Mouse (Mus musculus): ENCODE data around the gene Fnbp1.

The Fnbp1 gene

DNA sequence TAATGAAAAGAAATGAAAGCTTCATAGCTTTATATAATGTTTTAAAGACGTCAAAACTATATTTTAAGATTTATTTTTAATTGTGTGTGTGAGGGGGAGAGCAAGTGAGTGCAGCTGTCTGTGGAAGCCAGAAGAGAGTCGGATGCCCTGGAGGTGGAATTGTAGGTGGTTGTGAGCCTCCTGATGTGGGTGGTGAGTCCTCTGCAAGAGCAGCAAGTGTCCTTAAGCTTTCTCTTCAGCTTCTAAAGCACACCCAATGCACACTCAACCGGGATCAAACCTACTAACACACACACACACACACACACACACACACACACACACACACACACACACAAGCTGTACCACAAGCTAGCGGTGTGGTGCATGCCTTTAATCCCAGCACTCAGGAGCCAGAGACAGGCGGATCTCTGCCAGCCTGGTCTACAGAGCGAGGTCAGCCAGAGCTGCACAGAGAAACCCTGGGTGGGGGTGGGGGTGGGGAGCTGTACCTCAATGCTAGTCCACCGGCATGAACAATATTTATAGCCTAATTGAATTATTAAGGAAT is 74.0 kb downstream of the Fnbp1 start:
- no peak for DNase-seq (ENCODE audit: low spot score in 2 of 2)

DNA sequence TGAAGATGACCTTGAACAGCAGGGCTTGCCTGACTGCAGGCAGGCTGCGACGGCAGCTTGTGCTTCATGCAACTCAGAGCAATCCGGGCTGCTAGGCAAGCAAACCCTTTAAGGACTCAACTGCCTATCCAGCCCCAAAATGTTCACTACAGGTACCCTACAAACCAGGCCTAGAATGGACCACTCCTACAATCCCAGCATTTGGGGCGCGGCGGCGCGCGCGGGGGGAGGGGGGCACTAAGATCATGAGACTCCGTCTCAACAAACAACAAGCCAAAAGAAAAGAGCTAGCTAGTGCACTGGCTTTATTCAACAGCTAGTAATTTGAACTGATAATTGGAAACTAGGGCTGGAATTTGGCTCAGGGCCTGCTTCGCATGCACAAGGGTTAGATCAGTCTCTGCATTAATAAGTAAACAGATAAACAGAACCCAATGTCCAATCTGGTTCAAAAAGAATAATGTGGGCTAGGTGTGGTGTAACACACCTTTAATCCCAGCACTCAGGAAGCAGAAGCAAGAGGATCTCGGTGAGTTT is 74.7 kb downstream of the Fnbp1 start:
- no peak for DNase-seq (ENCODE audit: low spot score in 2 of 2)

DNA sequence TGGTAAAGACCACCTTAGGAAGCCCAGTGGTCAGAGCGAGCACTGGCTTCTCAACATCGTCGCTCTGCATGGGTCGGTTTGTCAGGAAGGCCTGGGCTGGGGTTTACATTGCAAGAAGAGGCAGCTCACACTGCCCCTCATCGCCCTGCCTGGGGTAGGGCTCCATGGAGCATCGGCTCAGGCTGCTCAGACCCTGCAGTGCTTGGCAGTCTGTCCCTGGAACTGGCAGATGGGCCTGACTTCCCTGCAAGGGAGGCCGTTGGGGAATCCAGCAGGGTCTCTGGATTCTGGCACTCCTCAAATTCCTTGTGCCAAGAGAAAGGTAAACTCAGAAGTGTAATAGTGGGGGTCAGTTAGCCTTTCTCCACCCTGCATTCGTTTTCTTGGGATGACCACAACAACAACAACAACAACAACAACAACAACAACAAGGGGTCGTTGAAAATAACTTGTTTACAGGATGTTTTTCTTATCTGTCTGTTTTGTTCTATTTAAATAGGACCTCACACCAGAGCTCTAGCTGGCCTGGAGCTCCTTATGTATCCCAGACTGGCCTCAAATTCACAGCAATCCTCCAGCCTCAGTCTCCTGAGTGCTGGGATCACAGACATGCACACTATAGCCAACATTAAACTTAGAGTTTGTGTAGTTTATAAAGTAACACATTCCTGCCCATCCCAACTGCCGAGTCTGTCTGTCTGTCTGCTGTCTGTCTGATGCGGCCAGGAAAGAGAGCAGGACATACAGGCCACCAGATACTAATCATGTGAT is 75.6 kb downstream of the Fnbp1 start:
- DNase-seq (ENCODE audit: low spot score in 2 of 2) = no peak

DNA sequence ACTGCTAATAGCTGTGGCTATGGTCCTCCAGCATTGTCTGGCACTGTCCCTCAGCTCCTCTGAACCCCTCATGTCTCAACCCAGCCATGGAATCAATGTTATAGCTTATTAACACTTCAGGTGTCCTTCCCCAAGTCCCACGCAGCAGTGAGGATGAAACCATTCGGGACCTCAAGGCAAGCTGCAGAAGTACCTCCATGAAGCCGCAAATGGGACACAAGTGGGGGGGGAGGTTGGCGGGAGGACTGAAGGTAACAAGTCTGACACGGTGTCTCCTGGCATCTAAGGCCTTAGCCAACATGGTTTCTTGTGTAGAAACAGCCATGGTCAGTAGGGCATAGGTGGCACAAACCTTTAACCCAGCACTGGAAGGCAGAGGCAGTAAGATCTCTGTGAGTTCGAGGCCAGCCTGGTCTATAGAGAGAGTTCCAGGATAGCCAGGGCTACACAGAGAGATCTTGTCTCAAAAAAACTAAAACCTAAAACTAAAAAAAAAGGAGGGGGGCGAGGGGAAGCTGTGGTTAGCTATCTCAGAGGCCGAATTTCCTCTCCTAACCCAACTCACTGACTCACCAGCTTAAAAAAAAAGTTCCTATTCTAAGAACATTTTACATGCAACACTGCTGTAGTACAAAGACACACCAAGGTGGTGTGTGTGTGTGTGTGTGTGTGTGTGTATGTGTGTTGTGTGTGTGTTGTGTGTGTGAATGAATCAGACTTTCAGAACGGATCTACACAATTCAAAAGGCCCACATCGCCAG is 79.8 kb downstream of the Fnbp1 start:
- no peak for DNase-seq (ENCODE audit: low spot score in 2 of 2)

DNA sequence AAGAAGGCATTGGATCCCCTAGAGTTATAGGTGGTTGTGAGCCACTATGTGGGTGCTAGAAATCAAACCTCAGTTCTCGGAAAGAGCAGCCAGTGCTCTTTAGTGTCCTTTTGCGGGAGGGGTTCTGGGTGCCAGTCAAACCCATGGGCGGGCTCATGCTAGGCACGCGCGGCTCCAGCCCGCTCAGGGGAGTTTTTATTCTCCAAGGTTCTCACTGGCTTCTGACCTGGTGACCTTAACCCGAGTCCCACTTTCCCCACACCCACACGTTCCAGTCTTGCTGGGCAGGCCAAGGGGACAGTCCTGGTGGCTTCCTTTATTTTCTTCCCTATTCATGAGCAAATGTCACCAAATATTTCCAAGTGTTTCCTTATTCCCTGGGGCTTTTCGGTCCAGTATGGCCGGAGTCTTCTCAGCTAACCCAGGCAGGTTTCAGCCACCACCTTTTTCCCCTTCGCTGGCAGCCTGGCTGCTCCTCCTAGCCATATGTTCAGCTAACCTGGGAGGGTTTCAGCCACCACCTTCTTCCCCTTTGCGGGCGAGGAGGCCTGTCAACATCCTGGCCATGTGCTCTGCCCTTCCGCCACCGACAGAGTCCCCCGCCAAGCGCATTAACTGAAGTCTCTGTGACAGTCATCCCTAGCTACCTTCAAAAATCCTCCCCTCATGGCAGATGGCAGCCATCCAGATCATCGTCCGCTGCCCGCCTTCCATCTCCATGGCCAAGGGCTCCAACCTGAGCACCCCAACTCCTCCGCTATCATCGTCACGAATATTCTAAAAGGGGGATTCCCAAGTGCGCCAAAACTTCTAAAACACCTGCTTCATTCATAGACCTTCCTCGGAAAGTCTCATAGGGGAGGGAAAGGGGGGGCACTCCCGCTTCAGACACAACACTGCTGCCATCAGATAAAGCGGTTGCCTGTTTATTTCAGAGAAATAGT is 80.7 kb downstream of the Fnbp1 start:
- no peak for DNase-seq (ENCODE audit: low spot score in 2 of 2)

DNA sequence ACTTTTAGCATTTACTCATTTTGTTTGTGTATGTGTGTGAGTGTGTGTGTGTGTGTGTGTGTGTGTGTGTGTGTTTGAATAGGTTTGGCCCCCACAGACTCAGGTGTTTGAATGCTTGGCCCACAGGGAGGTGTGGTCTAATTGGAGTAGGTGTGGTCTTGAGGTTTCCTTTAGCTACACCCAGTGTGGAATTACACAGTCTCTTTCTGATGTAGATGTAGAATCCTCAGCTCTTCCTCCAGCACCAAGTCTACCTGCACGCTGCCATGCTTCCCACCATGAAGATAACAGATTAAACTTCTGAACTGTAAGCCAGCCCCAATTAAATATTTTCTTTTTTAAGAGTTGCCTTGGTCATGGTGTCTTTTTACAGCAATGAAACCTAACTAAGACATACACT is 81.5 kb downstream of the Fnbp1 start:
- DNase-seq (ENCODE audit: low spot score in 2 of 2) = no peak

DNA sequence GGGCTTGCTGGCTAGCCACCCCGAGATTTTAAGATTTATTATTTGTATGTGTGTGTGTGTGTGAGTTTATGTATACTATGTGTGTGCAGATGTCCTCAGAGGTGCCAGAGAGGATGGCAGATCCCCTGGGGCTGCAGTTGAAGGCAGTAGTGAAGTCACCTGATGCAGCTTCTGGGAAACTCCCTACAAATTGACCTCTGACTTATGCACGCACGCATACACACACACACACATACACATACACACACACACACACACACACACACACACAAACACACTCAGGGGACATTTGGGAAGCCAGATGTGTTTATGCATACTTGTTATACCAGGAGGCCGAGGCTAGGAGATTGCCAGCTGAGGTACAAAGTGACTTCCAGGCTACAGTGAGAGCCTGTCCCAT is 83.4 kb downstream of the Fnbp1 start:
- DNase-seq (ENCODE audit: low spot score in 2 of 2) = no peak

DNA sequence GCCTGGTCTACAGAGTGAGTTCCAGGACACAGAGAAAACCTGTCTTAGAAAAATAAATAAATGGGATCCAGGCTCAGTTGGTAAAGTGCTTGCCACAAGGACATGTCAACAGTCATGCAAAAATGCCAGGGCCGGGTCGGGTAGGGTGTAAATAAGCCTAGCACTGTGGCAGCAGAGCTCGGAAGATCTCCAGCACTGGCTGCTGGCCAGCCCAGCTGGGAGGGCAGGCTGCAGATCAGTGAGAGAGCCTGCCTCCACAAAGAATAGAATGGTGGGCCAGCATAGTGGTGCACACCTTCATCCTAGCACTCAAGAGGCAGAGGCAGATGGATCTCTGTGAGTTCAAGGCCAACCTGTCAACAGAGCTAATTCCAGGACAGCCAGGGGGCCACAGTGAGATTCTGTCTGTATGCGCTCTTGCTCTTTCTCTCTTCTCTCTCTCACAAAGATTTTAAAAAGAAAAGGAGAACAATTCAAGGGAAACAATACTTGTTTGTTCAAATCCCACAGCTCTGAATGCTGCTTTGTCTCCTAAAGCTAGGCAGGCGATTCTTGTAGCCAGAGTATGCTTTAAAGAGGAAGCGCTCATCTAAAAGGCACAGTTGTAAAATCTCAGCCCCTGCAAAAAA is 84.1 kb downstream of the Fnbp1 start:
- no peak for DNase-seq (ENCODE audit: low spot score in 2 of 2)

DNA sequence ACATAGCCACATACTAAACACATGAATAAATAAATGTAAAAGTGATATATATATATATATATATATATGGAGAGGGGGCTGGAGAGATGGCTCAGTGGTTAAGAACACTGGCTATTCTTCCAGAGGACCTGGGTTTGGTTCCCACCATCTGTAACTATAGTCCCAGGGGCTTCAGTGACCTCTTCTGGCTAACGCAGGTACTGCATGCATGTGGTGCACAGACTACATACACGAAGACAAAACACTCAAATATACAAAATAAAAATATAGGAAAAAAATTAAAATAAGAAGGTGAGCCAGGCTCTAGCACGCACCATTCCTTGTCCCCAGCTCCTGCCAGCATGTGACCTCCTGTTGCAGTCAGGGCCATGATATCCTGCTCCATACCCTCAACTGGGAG is 85.7 kb downstream of the Fnbp1 start:
- no peak for DNase-seq (ENCODE audit: low spot score in 2 of 2)

DNA sequence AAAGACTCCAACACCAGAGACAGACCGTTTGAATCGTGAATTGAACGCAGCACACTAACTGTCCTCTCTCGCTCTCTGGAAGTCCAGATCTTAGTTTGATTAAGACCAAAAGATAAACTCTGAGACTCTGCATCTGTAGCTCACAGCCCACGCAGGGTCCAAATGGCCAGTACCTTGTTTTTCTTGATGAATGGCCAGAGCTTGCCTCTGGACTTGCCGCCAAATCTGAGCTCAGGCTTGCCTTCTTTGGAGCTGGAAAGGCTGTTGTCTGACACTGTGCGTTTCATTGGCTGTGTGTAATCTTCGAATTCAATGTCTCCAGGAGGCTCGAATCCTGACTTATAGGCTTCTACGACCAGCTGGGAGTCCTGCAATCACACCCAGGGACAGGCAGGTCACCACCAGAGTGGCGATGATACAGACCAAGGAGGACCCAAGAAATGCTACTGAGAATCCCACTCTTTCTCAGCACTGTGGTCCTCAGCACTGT is 87.9 kb downstream of the Fnbp1 start:
- DNase-seq (ENCODE audit: low spot score in 2 of 2) = no peak

DNA sequence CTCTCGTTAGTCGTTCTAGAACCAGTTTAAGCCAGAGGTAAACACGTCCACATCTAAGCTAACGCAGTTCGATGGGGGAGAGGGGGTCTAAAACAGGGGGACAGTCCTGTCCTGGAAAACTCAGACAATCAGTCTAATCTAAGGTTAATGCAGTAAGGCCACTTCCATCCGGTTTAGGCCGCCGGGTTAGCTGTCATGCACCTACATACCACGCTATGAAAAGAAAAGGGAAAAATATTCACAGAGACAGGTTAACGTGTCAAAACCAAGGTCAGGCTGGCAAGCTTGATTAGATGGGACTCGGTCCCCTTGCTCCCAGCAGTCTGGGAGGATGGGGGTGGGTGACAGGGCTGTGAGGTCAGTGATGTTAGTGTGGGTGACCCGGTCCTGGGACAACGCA is 88.4 kb downstream of the Fnbp1 start:
- DNase-seq (ENCODE audit: low spot score in 2 of 2) = no peak

DNA sequence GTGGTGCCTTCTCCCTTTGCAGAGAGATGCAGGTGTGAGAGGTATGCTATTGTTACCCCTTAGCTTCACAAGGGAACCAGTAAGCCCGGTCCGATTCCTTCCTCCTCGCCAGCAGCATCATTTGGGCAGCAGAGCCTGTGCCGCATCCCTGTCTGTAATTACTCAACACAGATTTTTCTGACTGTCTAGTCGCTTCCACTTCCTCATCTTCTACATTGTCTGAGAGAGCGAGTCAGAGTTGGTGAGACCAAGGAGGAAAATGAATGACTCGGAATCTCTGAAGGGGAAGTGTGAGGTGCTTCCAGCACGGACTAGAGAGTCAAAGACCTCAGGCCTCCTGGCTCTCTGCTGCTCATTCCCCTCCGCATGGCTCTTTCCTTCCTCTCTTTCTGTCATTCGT is 89.4 kb downstream of the Fnbp1 start:
- no peak for DNase-seq (ENCODE audit: low spot score in 2 of 2)

DNA sequence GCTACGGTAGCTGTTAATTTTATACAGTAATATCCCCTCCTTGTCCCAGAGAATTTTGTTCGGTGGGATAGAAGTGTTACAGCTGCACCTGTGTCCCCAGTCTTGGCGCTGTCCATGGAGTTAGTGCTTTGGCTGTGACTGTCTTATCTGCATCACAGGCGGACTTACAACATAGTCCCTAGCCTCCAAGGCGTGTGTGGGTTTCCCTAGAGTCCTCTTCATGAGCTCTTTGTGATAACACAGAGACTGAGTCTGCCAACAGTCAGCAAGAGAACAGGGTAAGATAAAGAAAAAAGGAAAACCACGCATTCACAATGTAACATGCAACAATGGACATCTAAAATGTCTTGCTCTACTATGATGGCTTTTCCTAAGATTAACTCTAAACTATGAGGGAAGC is 93.8 kb downstream of the Fnbp1 start:
- DNase-seq (ENCODE audit: low spot score in 2 of 2) = no peak

DNA sequence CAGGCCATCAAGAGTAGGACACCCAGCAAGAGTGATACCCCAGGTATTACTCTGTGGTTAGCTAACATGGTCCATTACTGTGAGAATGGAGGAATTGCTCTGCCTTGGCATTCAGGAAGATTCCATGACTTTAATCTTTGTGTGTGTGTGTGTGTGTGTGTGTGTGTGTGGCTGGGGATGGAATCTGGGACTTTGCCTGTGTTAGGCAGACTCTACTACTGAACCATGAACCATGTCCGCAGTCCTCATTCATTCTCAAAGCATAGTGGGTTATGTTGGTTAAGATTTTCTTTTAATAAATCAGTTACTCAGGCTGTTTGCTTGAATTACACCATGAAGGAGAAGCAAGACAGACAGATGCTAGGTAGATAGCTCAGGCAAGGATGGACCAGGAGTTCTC is 98.0 kb downstream of the Fnbp1 start:
- DNase-seq (ENCODE audit: low spot score in 2 of 2) = no peak

DNA sequence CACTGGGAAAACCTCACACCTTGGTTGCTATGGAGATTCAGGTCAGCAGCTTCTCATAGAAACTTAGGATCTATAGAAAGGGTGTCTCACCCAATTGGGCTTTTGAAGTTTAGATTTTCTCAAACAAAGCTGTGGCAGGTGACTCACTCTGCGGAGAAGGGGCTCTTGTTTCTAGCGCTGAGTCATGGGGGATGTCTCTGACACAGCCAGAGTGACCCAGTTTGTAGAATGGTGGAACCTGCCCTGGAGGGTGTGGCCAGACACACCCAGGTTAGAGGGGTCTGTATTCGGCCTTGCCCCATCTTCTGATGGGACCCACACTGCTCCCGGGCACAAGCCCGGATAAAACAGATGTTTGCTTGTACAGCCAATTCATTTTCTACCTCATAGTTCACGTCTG is 98.9 kb downstream of the Fnbp1 start:
- DNase-seq (ENCODE audit: low spot score in 2 of 2) = peak in 1 of 2 experiments; percentile 30

DNA sequence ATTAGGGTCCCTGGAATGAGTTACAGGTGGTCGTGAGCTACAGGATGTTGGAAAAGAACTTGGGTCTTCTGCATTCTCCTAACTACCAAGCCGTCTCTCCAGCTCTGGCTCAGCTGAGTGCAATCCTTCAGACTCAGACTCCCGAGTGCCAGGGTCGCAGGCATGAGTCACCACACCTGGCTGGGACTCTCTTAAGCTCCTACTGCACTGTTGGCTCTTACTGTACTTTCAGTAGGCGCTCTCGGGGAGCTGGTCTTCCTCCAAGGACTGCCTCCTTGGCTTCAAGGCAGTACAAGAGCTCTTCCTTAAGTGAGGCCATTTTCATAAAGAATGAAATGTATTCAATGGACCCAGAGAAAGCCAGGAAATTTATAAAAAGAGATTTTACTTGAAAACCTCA is 100.4 kb downstream of the Fnbp1 start:
- no peak for DNase-seq (ENCODE audit: low spot score in 2 of 2)

DNA sequence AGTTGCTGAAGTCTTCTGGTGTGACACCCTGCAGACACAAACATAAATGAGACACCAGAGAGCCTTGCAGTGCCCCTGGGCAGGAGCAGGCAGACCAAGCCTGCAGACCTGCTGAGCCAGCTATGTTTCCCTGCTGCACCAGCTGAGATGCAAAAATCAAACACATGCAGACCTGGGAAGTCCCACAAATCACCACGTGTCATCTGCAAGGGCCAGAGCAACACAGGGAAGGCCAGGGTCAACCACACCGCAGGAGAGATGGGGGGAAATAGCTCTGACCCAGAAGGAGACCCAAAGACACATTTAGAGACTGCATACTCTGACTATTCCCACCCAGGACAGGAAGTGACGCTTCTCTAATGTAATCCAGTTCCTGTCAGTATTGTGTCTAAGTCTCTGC is 101.3 kb downstream of the Fnbp1 start:
- no peak for DNase-seq (ENCODE audit: low spot score in 2 of 2)

DNA sequence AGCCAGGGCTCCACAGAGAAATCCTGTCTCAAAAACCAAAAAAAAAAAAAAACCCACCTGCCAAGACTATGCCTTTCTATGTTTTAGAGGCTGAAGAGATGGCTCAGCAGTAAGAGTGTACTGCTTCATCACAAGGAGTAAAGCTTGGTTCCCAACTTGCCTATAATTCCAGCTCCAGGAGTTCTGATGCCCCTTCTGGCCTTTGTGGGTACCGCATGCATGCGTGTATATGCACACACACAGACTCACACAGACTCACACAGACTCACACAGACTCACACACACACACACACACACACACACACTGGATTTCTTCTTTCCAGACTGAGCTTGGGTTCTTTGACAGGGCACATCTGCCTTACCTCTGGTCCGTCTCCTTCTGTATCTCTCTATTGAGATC is 101.8 kb downstream of the Fnbp1 start:
- DNase-seq (ENCODE audit: low spot score in 2 of 2) = no peak

DNA sequence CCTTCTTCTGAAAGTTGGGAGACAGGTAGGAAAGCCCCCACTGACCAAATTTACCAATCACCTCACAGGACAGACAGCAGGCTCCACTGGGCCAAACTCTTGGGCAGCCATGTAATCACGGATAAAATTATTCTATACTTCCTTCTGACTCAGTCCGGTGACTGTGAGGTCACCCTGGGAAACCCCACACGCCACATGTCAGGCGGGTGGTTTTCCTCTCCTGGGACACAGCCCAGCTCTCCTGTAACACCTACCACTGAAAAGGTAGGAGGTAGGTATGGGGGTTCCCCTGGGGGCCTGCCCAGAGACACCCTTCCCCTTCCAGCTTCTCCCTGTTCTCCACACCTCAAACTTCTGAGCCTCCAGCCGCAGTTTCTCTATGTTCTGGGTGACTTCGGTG is 105.0 kb downstream of the Fnbp1 start:
- DNase-seq (ENCODE audit: low spot score in 2 of 2) = no peak

DNA sequence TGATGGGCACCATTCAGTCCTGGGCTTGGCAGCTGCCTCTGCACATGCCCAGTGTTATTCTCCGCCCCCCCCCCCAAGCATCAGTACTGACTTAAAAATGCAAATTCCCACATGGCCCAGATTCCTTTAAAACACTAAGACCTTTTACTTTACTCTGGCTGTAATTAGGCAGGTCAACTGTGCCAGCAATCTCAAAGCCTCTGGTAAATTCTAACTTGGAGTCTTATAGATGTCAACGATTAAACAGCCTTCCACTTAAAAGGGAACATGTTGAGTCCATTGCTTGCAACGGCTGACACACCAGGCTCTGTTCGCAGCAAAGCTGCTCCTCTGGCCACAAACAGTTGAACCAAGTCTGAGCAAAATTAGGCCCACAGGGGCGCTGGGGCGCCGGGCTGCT is 109.8 kb downstream of the Fnbp1 start:
- DNase-seq (ENCODE audit: low spot score in 2 of 2) = no peak

DNA sequence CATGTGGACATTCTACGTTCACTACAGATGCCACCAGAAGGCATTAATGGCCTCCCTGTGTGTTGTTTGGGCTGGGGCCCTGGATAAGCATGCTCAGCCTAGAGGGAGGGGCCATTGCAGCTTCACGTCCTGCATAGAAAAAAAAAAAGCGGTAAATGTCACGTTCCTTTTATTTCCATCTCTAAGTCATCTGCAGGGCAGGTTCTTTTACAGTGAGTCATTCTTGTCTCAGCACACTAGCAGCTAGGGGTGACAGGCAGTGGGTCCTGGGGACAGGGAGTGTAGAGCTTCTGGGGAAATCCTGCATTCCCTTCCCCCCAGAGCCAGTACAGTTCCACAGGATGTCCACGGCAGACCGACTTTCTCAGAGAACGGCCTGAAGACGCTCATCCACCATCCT is 115.2 kb downstream of the Fnbp1 start:
- DNase-seq (ENCODE audit: low spot score in 2 of 2) = no peak

All from urinary bladder, adult 18-20 months (tissue).